Mouse (Mus musculus) embryonic facial prominence, embryonic 11.5 days (tissue): Measurements from ENCODE around the gene Foxj3. TPM values are rescaled to one million over a fixed set of nuclear protein-coding genes. Genes with fewer than 3 reads are reported as not detected.
"Not testable (repeated sequence)": the region's sequence is repeated elsewhere in the genome, so short reads cannot be mapped to it uniquely, and the experiment has no call there.

Source experiments
- ATAC-seq: fragments of 200-750 bp; cut with Nextera tagmentation; replicated peaks from 2 replicates; pipeline ENCODE4 v1.8.0; 2017; ENCODE audit warnings: low read depth; ENCODE audit not compliant: insufficient number of reproducible peaks, low FRiP score, low TSS enrichment
- DNase-seq: peaks from one replicate; pipeline ENCODE4 v3.0.0-alpha.2; 2015; ENCODE audit warnings: low spot score
- H3K27ac ChIP-seq: fragments of 300-500 bp; sonication (generic); replicated peaks from 2 replicates; pipeline ENCODE4 v1.5.1; 2014; ENCODE audit warnings: mild to moderate bottlenecking, low read depth, low read length, control low read depth
- H3K27me3 ChIP-seq: fragments of 300-500 bp; sonication (generic); 2 replicates; pipeline ENCODE4 v1.6.1; 2014; ENCODE audit warnings: mild to moderate bottlenecking, low read length, moderate library complexity, mixed read lengths; ENCODE audit not compliant: control insufficient read depth, insufficient read depth
- H3K36me3 ChIP-seq: fragments of 300-500 bp; sonication (generic); replicated peaks from 2 replicates; pipeline ENCODE4 v1.6.1; 2014; ENCODE audit warnings: low read depth, mild to moderate bottlenecking, low read length, moderate library complexity, mixed read lengths; ENCODE audit not compliant: control insufficient read depth, insufficient read depth
- H3K4me1 ChIP-seq: fragments of 300-500 bp; sonication (generic); 2 replicates; pipeline ENCODE4 v1.6.1; 2014; ENCODE audit warnings: low read length, mixed read lengths; ENCODE audit not compliant: control insufficient read depth, insufficient read depth
- H3K4me2 ChIP-seq: fragments of 300-500 bp; sonication (generic); 2 replicates; pipeline ENCODE4 v1.6.1; 2014; ENCODE audit warnings: low read depth, mild to moderate bottlenecking, control low read depth, low read length, moderate library complexity
- H3K4me3 ChIP-seq: fragments of 300-500 bp; sonication (generic); 2 replicates; pipeline ENCODE4 v1.5.1; 2014; ENCODE audit warnings: low read depth, low read length, control low read depth
- H3K9ac ChIP-seq: fragments of 300-500 bp; sonication (generic); replicated peaks from 2 replicates; pipeline ENCODE4 v1.6.1; 2014; ENCODE audit warnings: mild to moderate bottlenecking, control low read depth, low read length
- H3K9me3 ChIP-seq: fragments of 300-500 bp; sonication (generic); replicated peaks from 2 replicates; pipeline ENCODE4 v1.6.1; 2016; ENCODE audit warnings: mild to moderate bottlenecking, low read length, inconsistent platforms, mixed read lengths; ENCODE audit not compliant: control insufficient read depth
- WGBS: fragments of 180-500 bp; shearing (Covaris S2); extraction: QIAGEN DNeasy Blood & Tissue Kit; methylation state at CpG from one replicate; pipeline ENCODE4 v1.1.7; 2014; 5-methylcytosine and 5-hydroxymethylcytosine counted together
- polyA plus RNA-seq: library from polyadenylated mRNA; unstranded; fragments of >200 nt; fragmentation: Nextera tagmentation; extraction: Ambion mirVana; gene quantifications from 2 replicates; pipeline ENCODE4 v1.2.1, GENCODE M21; 2014

The Foxj3 gene
- polyA plus RNA-seq, 1 experiment from 2014 or later = 30.9 TPM

GRCm38 (mm10) chr4:119614078-119614477 lies 77.3 kb downstream of the Foxj3 start:
- no peak for DNase-seq
- no peak for ATAC-seq
- Histone ChIP-seq H3K27ac (no peak overlapping the region), H3K4me1 (no peaks in the 10 kb centered on the region), H3K9ac (no peak overlapping the region), H3K4me3 (no peak overlapping the region), H3K36me3 (no peaks in the 10 kb centered on the region; the same call in 1 of the 2 replicates), H3K9me3 (no peaks in the 10 kb centered on the region), H3K27me3 (no peaks in the 10 kb centered on the region), H3K4me2 (no peak overlapping the region)
- WGBS = 73% methylated on average over 1 of the region's 1 CpGs

- Histone ChIP-seq H3K4me2 (no peak overlapping the region), H3K36me3 (no peaks in the 10 kb centered on the region; the same call in 1 of the 2 replicates), H3K27me3 (no peaks in the 10 kb centered on the region), H3K4me1 (no peaks in the 10 kb centered on the region), H3K9ac (no peak overlapping the region), H3K9me3 (no peaks in the 10 kb centered on the region), H3K4me3 (no peak overlapping the region), H3K27ac (no peak overlapping the region)
- 88% methylated on average over 4 of the region's 4 CpGs for WGBS
- ATAC-seq (no peak), DNase-seq (no peak)
These were observed 77.9 kb downstream of the Foxj3 start for GRCm38 (mm10) chr4:119614724-119615123.

- DNase-seq (no peak), ATAC-seq (no peak)
- 67% methylated on average over 7 of the region's 7 CpGs for WGBS
- Histone ChIP-seq H3K4me1 (no peaks in the 10 kb centered on the region), H3K9ac (no peak overlapping the region), H3K4me2 (no peak overlapping the region), H3K4me3 (no peak overlapping the region), H3K9me3 (no peaks in the 10 kb centered on the region), H3K27ac (no peak overlapping the region), H3K27me3 (no peaks in the 10 kb centered on the region), H3K36me3 (no peaks in the 10 kb centered on the region)
These were observed 89.4 kb downstream of the Foxj3 start for GRCm38 (mm10) chr4:119626081-119626645.

- Histone ChIP-seq H3K9me3 (no peaks in the 10 kb centered on the region), H3K4me2 (no peak overlapping the region), H3K4me3 (no peak overlapping the region), H3K4me1 (no peaks in the 10 kb centered on the region), H3K27ac (no peak overlapping the region), H3K36me3 (no peaks in the 10 kb centered on the region), H3K27me3 (no peaks in the 10 kb centered on the region), H3K9ac (no peak overlapping the region)
- DNase-seq (no peak), ATAC-seq (no peak)
- 89% methylated on average over 3 of the region's 3 CpGs for WGBS
These were observed 90.1 kb downstream of the Foxj3 start for GRCm38 (mm10) chr4:119626876-119627275.

GRCm38 (mm10) chr4:119627317-119627716 lies 90.5 kb downstream of the Foxj3 start:
- no peak for DNase-seq
- H3K27me3 ChIP-seq = no peaks in the 10 kb centered on the region
- H3K4me3 ChIP-seq = no peak overlapping the region
- no peak overlapping the region for H3K4me2 ChIP-seq
- H3K27ac ChIP-seq = no peak overlapping the region
- H3K4me1 ChIP-seq = no peaks in the 10 kb centered on the region
- ATAC-seq = no peak
- WGBS = 83% methylated on average over 4 of the region's 4 CpGs
- H3K36me3 ChIP-seq = no peaks in the 10 kb centered on the region
- H3K9ac ChIP-seq = no peak overlapping the region
- no peaks in the 10 kb centered on the region for H3K9me3 ChIP-seq

GRCm38 (mm10) chr4:119628363-119628762 lies 91.6 kb downstream of the Foxj3 start:
- H3K4me3 ChIP-seq, H3K9ac ChIP-seq, H3K27ac ChIP-seq, H3K9me3 ChIP-seq, DNase-seq, H3K4me1 ChIP-seq, H3K36me3 ChIP-seq, ATAC-seq, H3K27me3 ChIP-seq, H3K4me2 ChIP-seq: not testable (repeated sequence)
- 78% methylated on average over 4 of the region's 4 CpGs for WGBS

- DNase-seq (peak; percentile 44), ATAC-seq (0 out of 2 replicates have a peak, but pooled peaks have one; percentile 29)
- Histone ChIP-seq H3K4me2 (no peak overlapping the region), H3K36me3 (no peaks in the 10 kb centered on the region), H3K4me3 (no peak overlapping the region), H3K4me1 (no peaks in the 10 kb centered on the region), H3K9me3 (no peaks in the 10 kb centered on the region), H3K9ac (no peak overlapping the region), H3K27ac (no peak overlapping the region), H3K27me3 (no peaks in the 10 kb centered on the region)
- 58% methylated on average over 11 of the region's 11 CpGs for WGBS
These were observed 94.5 kb downstream of the Foxj3 start for GRCm38 (mm10) chr4:119631115-119631919.

GRCm38 (mm10) chr4:119632721-119633120 lies 95.9 kb downstream of the Foxj3 start:
- Histone ChIP-seq H3K27me3 (no peaks in the 10 kb centered on the region), H3K27ac (no peak overlapping the region), H3K36me3 (no peaks in the 10 kb centered on the region), H3K4me2 (no peak overlapping the region), H3K9me3 (no peaks in the 10 kb centered on the region), H3K4me1 (no peaks in the 10 kb centered on the region), H3K9ac (no peak overlapping the region), H3K4me3 (no peak overlapping the region)
- no peak for ATAC-seq
- 73% methylated on average over 7 of the region's 7 CpGs for WGBS
- no peak for DNase-seq
